11 mouse cellular contexts compared by ENCODE assay signal in genomic region chr3:79812042-79812441, GRCm38 (mm10).
"Had no signal": no experiment of that assay in that cellular context is flagged by ENCODE, and none has a peak within 500 bp of the region (broad histone marks: within the 10 kb centered on the region; RNA-seq: fewer than 3 reads in every experiment).

No protein-coding gene starts in this region.

- H3K4me3 ChIP-seq: limb, embryonic 12.5 days; limb, embryonic 15.5 days; liver, embryonic 15.5 days; midbrain, embryonic 12.5 days; midbrain, embryonic 15.5 days; neural tube, embryonic 12.5 days; neural tube, embryonic 15.5 days had no signal

- H3K4me1 ChIP-seq: limb, embryonic 12.5 days; liver, embryonic 15.5 days; midbrain, embryonic 15.5 days; neural tube, embryonic 12.5 days had no signal

- H3K36me3 ChIP-seq: limb, embryonic 12.5 days; limb, embryonic 15.5 days; liver, embryonic 15.5 days; midbrain, embryonic 12.5 days; midbrain, embryonic 15.5 days; neural tube, embryonic 12.5 days; neural tube, embryonic 15.5 days had no signal

- H3K27me3 ChIP-seq: limb, embryonic 12.5 days; limb, embryonic 15.5 days; liver, embryonic 15.5 days; midbrain, embryonic 12.5 days; midbrain, embryonic 15.5 days; neural tube, embryonic 12.5 days; neural tube, embryonic 15.5 days had no signal

- H3K27ac ChIP-seq: limb, embryonic 12.5 days; limb, embryonic 15.5 days; liver, embryonic 15.5 days; midbrain, embryonic 12.5 days; midbrain, embryonic 15.5 days; neural tube, embryonic 12.5 days; neural tube, embryonic 15.5 days had no signal

- H3K4me2 ChIP-seq: limb, embryonic 12.5 days; limb, embryonic 15.5 days; liver, embryonic 15.5 days; midbrain, embryonic 12.5 days; midbrain, embryonic 15.5 days; neural tube, embryonic 12.5 days; neural tube, embryonic 15.5 days had no signal

- H3K9me3 ChIP-seq: limb, embryonic 12.5 days; limb, embryonic 15.5 days; liver, embryonic 15.5 days; midbrain, embryonic 12.5 days; midbrain, embryonic 15.5 days; neural tube, embryonic 12.5 days; neural tube, embryonic 15.5 days had no signal

- ATAC-seq: intestine, embryonic 16.5 days; midbrain, embryonic 15.5 days had no signal

- H3K9ac ChIP-seq: limb, embryonic 12.5 days; limb, embryonic 15.5 days; liver, embryonic 15.5 days; midbrain, embryonic 12.5 days; midbrain, embryonic 15.5 days; neural tube, embryonic 12.5 days; neural tube, embryonic 15.5 days had no signal

- DNase-seq: kidney, adult 18-20 months; left cerebral cortex, postnatal 4 days; right cerebral cortex, adult 18-20 months had no signal
